Mouse (Mus musculus) midbrain, embryonic 15.5 days (tissue): ENCODE measurements around the gene Pak3. TPM values are rescaled to one million over a fixed set of nuclear protein-coding genes. Genes with fewer than 3 reads are reported as not detected.

Experiments used
- ATAC-seq: fragments of 200-750 bp; cut with Nextera tagmentation; replicated peaks from 2 replicates; pipeline ENCODE4 v1.8.0; 2017; ENCODE audit warnings: moderate TSS enrichment
- H3K27ac ChIP-seq: fragments of 300-500 bp; sonication (generic); 2 replicates; pipeline ENCODE4 v1.5.1; 2015; ENCODE audit warnings: mild to moderate bottlenecking, inconsistent platforms
- H3K27me3 ChIP-seq: fragments of 300-500 bp; sonication (generic); replicated peaks from 2 replicates; pipeline ENCODE4 v1.6.1; 2015; ENCODE audit warnings: inconsistent platforms
- H3K36me3 ChIP-seq: fragments of 300-500 bp; sonication (generic); replicated peaks from 2 replicates; pipeline ENCODE4 v1.6.1; 2015; ENCODE audit warnings: inconsistent platforms
- H3K4me1 ChIP-seq: fragments of 300-500 bp; sonication (generic); 2 replicates; pipeline ENCODE4 v1.6.1; 2015; ENCODE audit warnings: inconsistent platforms
- H3K4me2 ChIP-seq: fragments of 300-500 bp; sonication (generic); 2 replicates; pipeline ENCODE4 v1.6.1; 2015; ENCODE audit warnings: inconsistent platforms, mild to moderate bottlenecking, moderate library complexity
- H3K4me3 ChIP-seq: fragments of 300-500 bp; sonication (generic); 2 replicates; pipeline ENCODE4 v1.5.1; 2015; ENCODE audit warnings: mild to moderate bottlenecking, inconsistent platforms
- H3K9ac ChIP-seq: fragments of 300-500 bp; sonication (generic); 2 replicates; pipeline ENCODE4 v1.6.1; 2015; ENCODE audit warnings: mild to moderate bottlenecking, inconsistent platforms
- H3K9me3 ChIP-seq: fragments of 300-500 bp; sonication (generic); 2 replicates; pipeline ENCODE4 v1.6.1; 2016; ENCODE audit warnings: inconsistent platforms
- WGBS: fragments of 180-500 bp; shearing (Covaris S2); methylation state at CpG from one replicate; pipeline ENCODE4 v1.1.7; 2015; ENCODE audit warnings: mixed read lengths; 5-methylcytosine and 5-hydroxymethylcytosine counted together
- polyA plus RNA-seq: library from polyadenylated mRNA; unstranded; fragments of >200 nt; fragmentation: Nextera tagmentation; extraction: Ambion mirVana; gene quantifications from 2 replicates; pipeline ENCODE4 v1.2.1, GENCODE M21; 2015

The Pak3 gene
- polyA plus RNA-seq, 1 experiment from 2014 or later, result 255 TPM

- 39% methylated on average over 3 of the region's 3 CpGs for WGBS
These were observed 149.9 kb downstream of the Pak3 start for GRCm38 (mm10) chrX:143668242-143668641.

GRCm38 (mm10) chrX:143678566-143678965 lies 160.2 kb downstream of the Pak3 start:
- WGBS, result 85% methylated on average over 2 of the region's 2 CpGs
- no peaks in the 10 kb centered on the region for H3K9me3 ChIP-seq
- H3K36me3 ChIP-seq, result no peaks in the 10 kb centered on the region
- H3K4me3 ChIP-seq, result no peak overlapping the region
- H3K4me2 ChIP-seq, result no peak overlapping the region
- no peak for ATAC-seq
- H3K27ac ChIP-seq, result no peak overlapping the region
- no peaks in the 10 kb centered on the region for H3K27me3 ChIP-seq
- H3K4me1 ChIP-seq, result no peaks in the 10 kb centered on the region
- H3K9ac ChIP-seq, result no peak overlapping the region

More at GRCm38 (mm10) chrX:143668242-143668641, 149.9 kb downstream of the Pak3 start:
- no peak overlapping the region for H3K9ac ChIP-seq
- H3K27me3 ChIP-seq, result peaks cover 6% of the 10 kb centered on the region
- H3K9me3 ChIP-seq, result no peaks in the 10 kb centered on the region
- ATAC-seq, result no peak
- H3K27ac ChIP-seq, result no peak overlapping the region
- no peaks in the 10 kb centered on the region for H3K36me3 ChIP-seq
- no peak overlapping the region for H3K4me3 ChIP-seq
- peak overlapping the region; percentile 51; the same call in 1 of the 2 replicates for H3K4me2 ChIP-seq
- peaks cover 7% of the 10 kb centered on the region; the same call in 1 of the 2 replicates for H3K4me1 ChIP-seq

GRCm38 (mm10) chrX:143722250-143722649 lies 203.9 kb downstream of the Pak3 start:
- no peak overlapping the region for H3K27ac ChIP-seq
- H3K9me3 ChIP-seq, result no peaks in the 10 kb centered on the region
- H3K4me3 ChIP-seq, result no peak overlapping the region
- H3K9ac ChIP-seq, result no peak overlapping the region
- no peak for ATAC-seq
- H3K27me3 ChIP-seq, result no peaks in the 10 kb centered on the region
- WGBS, result 81% methylated on average over 1 of the region's 1 CpGs
- no peak overlapping the region for H3K4me2 ChIP-seq
- H3K36me3 ChIP-seq, result no peaks in the 10 kb centered on the region
- H3K4me1 ChIP-seq, result no peaks in the 10 kb centered on the region

- H3K27ac ChIP-seq, result no peak overlapping the region
- H3K36me3 ChIP-seq, result no peaks in the 10 kb centered on the region
- no peak overlapping the region for H3K9ac ChIP-seq
- H3K4me1 ChIP-seq, result no peaks in the 10 kb centered on the region
- ATAC-seq, result no peak
- WGBS, result 92% methylated on average over 3 of the region's 3 CpGs
- no peak overlapping the region for H3K4me2 ChIP-seq
- no peaks in the 10 kb centered on the region for H3K9me3 ChIP-seq
- no peak overlapping the region for H3K4me3 ChIP-seq
- H3K27me3 ChIP-seq, result no peaks in the 10 kb centered on the region
These were observed 207.0 kb downstream of the Pak3 start for GRCm38 (mm10) chrX:143725411-143725810.

- ATAC-seq, result no peak
- Histone ChIP-seq H3K36me3 (no peaks in the 10 kb centered on the region), H3K4me1 (no peaks in the 10 kb centered on the region), H3K9me3 (no peaks in the 10 kb centered on the region), H3K9ac (no peak overlapping the region), H3K27ac (no peak overlapping the region), H3K4me2 (no peak overlapping the region), H3K4me3 (no peak overlapping the region), H3K27me3 (no peaks in the 10 kb centered on the region)
- WGBS, result 42% methylated on average over 4 of the region's 4 CpGs
These were observed 217.6 kb downstream of the Pak3 start for GRCm38 (mm10) chrX:143736035-143736434.

GRCm38 (mm10) chrX:143739171-143739570 lies 220.8 kb downstream of the Pak3 start:
- no peaks in the 10 kb centered on the region for H3K9me3 ChIP-seq
- no peak overlapping the region for H3K4me3 ChIP-seq
- no peak overlapping the region for H3K27ac ChIP-seq
- 32% methylated on average over 2 of the region's 2 CpGs for WGBS
- H3K36me3 ChIP-seq, result no peaks in the 10 kb centered on the region
- H3K9ac ChIP-seq, result no peak overlapping the region
- no peaks in the 10 kb centered on the region for H3K27me3 ChIP-seq
- no peak overlapping the region for H3K4me2 ChIP-seq
- no peak; the same call in 1 of the 2 replicates for ATAC-seq
- no peaks in the 10 kb centered on the region for H3K4me1 ChIP-seq

- H3K9ac ChIP-seq, result no peak overlapping the region
- no peak overlapping the region for H3K4me2 ChIP-seq
- no peaks in the 10 kb centered on the region for H3K27me3 ChIP-seq
- H3K36me3 ChIP-seq, result no peaks in the 10 kb centered on the region
- no peak for ATAC-seq
- H3K27ac ChIP-seq, result no peak overlapping the region
- 75% methylated on average over 3 of the region's 3 CpGs for WGBS
- no peaks in the 10 kb centered on the region for H3K4me1 ChIP-seq
- no peak overlapping the region for H3K4me3 ChIP-seq
- H3K9me3 ChIP-seq, result no peaks in the 10 kb centered on the region
These were observed 244.2 kb downstream of the Pak3 start for GRCm38 (mm10) chrX:143762556-143762955.

- Histone ChIP-seq H3K4me2 (no peak overlapping the region), H3K4me1 (no peaks in the 10 kb centered on the region), H3K4me3 (no peak overlapping the region), H3K9ac (no peak overlapping the region), H3K9me3 (no peaks in the 10 kb centered on the region), H3K27me3 (no peaks in the 10 kb centered on the region), H3K27ac (no peak overlapping the region), H3K36me3 (no peaks in the 10 kb centered on the region)
- ATAC-seq, result no peak
- 90% methylated on average over 1 of the region's 1 CpGs for WGBS
These were observed 297.6 kb downstream of the Pak3 start for GRCm38 (mm10) chrX:143815948-143816347.

GRCm38 (mm10) chrX:143818961-143819360 lies 300.6 kb downstream of the Pak3 start:
- Histone ChIP-seq H3K4me2 (no peak overlapping the region), H3K36me3 (no peaks in the 10 kb centered on the region), H3K27me3 (no peaks in the 10 kb centered on the region), H3K4me1 (no peaks in the 10 kb centered on the region), H3K27ac (no peak overlapping the region), H3K4me3 (no peak overlapping the region), H3K9ac (no peak overlapping the region), H3K9me3 (no peaks in the 10 kb centered on the region)
- 96% methylated on average over 2 of the region's 2 CpGs for WGBS
- ATAC-seq, result no peak

- H3K36me3 ChIP-seq, result no peaks in the 10 kb centered on the region
- no peak overlapping the region for H3K4me2 ChIP-seq
- no peak overlapping the region for H3K9ac ChIP-seq
- H3K27me3 ChIP-seq, result no peaks in the 10 kb centered on the region
- H3K4me1 ChIP-seq, result no peaks in the 10 kb centered on the region
- no peak overlapping the region for H3K4me3 ChIP-seq
- ATAC-seq, result no peak
- H3K9me3 ChIP-seq, result no peaks in the 10 kb centered on the region
- no peak overlapping the region for H3K27ac ChIP-seq
- 53% methylated on average over 4 of the region's 4 CpGs for WGBS
These were observed 308.1 kb downstream of the Pak3 start for GRCm38 (mm10) chrX:143826521-143826920.

GRCm38 (mm10) chrX:143827212-143827611 lies 308.8 kb downstream of the Pak3 start, which contains the start of gene Capn6:
TSS of gene Capn6 (minus strand) at chrX:143827414.
- H3K4me2 ChIP-seq, result no peak within 1 kb of the TSS
- no peaks in the 10 kb centered on the region for H3K4me1 ChIP-seq
- 62% methylated on average over 4 of the region's 4 CpGs for WGBS
- no peaks in the 10 kb centered on the region for H3K9me3 ChIP-seq
- H3K36me3 ChIP-seq, result no peaks in the 10 kb centered on the region
- no peak within 1 kb of the TSS for H3K4me3 ChIP-seq
- no peaks in the 10 kb centered on the region for H3K27me3 ChIP-seq
- ATAC-seq, result no peak
- no peak within 1 kb of the TSS for H3K27ac ChIP-seq
- H3K9ac ChIP-seq, result no peak within 1 kb of the TSS

- Histone ChIP-seq H3K9ac (no peak overlapping the region), H3K4me3 (no peak overlapping the region), H3K27ac (no peak overlapping the region), H3K27me3 (no peaks in the 10 kb centered on the region; the same call in 1 of the 2 replicates), H3K36me3 (no peaks in the 10 kb centered on the region), H3K4me2 (no peak overlapping the region), H3K4me1 (no peaks in the 10 kb centered on the region), H3K9me3 (no peaks in the 10 kb centered on the region)
- WGBS, result 82% methylated on average over 3 of the region's 3 CpGs
- ATAC-seq, result no peak
These were observed 328.2 kb downstream of the Pak3 start for GRCm38 (mm10) chrX:143846637-143847036.
